Mouse (Mus musculus): ENCODE results near the gene Tubb4b.

The Tubb4b gene

GRCm38 (mm10) chr2:25223681-25224491, 616 bp downstream of the Tubb4b start:
- WGBS, result 2% methylated on average over 53 of the region's 53 CpGs

DNA sequence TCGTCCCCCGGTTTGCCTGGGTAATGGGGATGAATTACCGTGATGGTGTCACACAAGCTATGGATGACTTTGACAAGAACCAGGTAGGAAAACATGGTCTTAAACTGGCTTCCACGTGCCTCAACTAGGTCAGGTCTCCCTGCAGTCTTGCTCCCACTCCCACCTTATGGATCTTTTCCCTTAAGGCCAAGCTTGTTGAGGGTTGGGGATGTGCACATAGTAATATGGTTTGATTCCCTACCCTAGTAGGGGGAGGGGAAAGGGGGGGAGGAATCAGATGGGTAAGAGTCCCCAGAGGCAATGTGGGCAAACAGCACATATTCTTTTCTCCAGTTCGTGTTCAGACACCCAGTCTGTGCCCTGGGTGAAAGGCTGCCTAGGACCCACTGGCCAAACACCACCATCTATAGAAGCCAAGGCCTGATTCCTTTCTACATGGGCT, 3.1 kb downstream of the Tubb4b start:
- WGBS, result 77% methylated on average over 5 of the region's 5 CpGs

GRCm38 (mm10) chr2:25218445-25218844, 6.1 kb downstream of the Tubb4b start, which contains the start of gene Fam166a:
TSS of gene Fam166a (plus strand) at chr2:25218745.

DNA sequence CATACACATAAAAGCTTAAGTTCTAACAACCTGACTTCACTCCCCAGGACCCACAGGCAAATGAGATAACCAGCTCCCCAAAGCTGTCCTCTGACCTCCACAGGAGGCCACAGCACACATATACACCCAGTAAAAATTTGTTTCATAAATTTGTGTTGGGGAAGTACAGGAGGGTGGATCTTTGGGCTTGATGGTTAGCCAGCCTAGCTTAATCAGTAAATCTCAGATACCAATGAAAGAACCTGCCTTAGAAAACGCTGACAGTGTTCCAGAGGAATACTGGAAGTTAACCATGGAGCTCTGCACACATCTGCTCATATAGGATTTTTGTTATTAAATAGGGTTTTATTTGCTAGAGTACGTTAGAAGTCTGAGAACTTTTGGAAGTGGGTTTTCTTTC, 6.8 kb downstream of the Tubb4b start:
- 77% methylated on average over 2 of the region's 2 CpGs for WGBS

- WGBS, result 76% methylated on average over 3 of the region's 3 CpGs
Measured at GRCm38 (mm10) chr2:25214444-25214843, 10.1 kb downstream of the Tubb4b start, which contains the start of gene Stpg3. TSS of gene Stpg3 (minus strand) at chr2:25214637.

DNA sequence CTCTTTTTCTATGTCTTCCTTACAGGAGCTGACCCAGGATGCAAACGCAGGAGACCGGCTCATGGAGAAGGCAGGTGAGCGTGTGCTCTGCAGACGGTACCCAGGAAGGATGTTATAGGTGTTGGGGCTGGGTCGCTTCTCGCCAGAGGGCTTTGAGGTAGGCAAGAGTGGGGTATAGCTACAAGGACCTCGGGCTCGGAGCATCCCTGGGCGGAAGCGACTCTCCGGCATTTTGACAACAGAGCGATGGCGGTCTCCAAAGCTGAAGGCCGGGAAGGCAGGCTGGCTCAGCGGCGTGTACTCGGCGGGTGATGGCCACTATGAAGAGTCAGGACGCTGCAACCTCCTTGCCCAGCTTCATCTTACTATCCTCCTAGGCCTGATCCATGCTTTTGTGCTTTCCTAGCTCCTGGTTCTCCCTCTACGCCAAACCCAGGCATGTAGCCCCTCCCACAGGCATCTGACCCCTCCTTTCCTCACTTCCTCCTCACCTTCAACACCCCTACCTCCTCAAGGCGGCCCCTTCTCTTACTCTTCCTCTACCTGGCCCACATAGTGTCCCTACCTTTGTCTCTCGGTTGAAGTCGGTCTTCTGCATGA, 11.1 kb downstream of the Tubb4b start:
- 75% methylated on average over 23 of the region's 23 CpGs for WGBS

DNA sequence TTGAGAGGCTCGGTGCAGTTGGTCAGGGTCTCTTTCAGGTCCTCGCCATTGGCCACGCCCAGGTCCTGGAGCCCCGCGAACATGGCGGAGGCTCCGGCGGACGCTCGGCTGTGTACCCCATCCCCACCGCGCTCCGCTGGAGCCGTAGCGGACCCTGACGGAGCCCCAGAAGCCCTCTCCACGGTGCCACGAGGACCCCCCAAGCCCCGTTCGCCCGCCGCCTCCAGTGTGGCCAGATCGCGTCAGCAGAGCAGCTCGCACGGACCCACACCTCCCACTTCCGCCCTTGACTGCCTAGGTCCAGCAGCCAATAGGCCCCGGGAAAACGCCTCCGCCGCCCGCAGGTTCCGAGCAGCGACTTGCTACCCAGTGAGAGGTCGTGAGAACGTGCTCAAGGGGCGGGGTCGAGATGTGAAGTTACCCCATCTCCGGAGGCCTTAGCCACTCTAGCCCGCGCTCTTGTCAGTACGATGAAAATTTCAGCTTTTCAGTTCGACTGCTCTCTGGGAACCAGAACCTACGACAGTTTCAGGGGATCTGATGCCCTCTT, 13.3 kb downstream of the Tubb4b start, which contains the start of gene Nelfb:
Gene Nelfb (minus strand): TSS at position 369 of the 550 bp plus-strand sequence.
- WGBS, result under 1% methylated on average over 44 of the region's 44 CpGs

- under 1% methylated on average over 24 of the region's 24 CpGs for WGBS
Measured at GRCm38 (mm10) chr2:25210686-25211085, 13.8 kb downstream of the Tubb4b start.

DNA sequence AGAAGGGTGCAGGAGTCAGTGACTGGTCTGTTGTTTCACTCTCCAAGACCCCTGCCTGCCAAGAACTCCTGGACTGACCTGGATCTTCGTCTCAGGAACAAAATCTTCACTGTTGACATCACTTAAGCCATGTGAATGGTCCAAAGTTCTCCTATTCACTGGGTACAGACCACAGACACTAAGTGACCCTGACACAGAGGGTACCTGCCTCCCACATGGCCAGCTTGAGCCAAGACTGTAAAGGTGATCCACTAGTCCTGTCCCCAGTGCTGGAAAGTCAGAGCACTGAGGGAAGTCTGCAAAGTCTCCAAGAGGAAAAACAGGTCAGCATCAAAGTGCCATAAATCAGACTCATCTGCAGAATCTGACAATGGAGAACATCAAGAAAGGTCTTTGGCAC, 16.9 kb downstream of the Tubb4b start:
- WGBS, result 77% methylated on average over 1 of the region's 1 CpGs

- WGBS, result 53% methylated on average over 4 of the region's 4 CpGs
Measured at GRCm38 (mm10) chr2:25203631-25204214, 20.8 kb downstream of the Tubb4b start.

DNA sequence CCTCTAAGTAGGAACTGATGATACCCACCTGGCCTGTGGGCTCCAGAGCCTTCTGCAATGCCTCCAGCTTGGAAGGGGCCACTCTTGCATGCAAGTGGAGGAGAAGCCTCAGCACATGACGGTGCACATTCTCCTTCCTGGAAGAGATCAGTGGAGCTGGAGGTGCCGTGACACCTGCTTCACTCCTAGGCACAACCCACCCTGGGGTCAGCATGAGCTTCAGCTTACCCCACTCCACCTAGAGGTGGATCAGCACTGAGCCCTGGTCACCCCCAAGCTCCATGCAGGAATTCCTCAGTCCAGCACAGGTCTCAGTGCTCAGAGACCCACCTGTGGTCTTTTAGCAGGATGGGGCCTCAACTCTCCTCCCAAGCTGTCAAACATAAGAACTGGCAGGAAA, 23.9 kb downstream of the Tubb4b start:
- 91% methylated on average over 2 of the region's 2 CpGs for WGBS

DNA sequence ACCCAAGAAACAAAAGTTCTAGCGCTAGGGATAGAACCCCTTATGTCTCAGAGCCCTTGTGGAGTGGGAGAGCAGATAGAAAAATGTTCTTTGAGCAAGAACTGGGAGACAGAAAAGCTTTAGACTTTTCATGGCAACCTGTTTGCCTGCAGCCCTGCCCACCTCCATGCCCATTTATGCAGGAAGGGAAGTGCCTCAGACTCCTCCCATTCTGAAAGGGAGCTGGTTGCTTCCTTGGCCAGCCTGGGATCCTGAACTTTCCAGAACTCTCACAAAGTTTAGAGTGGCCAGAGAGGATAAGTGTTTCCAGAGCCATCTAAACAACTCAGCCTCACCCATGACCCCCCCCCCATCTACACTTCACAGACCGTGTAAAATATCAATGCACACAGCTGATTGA, 27.3 kb downstream of the Tubb4b start:
- 46% methylated on average over 2 of the region's 2 CpGs for WGBS

DNA sequence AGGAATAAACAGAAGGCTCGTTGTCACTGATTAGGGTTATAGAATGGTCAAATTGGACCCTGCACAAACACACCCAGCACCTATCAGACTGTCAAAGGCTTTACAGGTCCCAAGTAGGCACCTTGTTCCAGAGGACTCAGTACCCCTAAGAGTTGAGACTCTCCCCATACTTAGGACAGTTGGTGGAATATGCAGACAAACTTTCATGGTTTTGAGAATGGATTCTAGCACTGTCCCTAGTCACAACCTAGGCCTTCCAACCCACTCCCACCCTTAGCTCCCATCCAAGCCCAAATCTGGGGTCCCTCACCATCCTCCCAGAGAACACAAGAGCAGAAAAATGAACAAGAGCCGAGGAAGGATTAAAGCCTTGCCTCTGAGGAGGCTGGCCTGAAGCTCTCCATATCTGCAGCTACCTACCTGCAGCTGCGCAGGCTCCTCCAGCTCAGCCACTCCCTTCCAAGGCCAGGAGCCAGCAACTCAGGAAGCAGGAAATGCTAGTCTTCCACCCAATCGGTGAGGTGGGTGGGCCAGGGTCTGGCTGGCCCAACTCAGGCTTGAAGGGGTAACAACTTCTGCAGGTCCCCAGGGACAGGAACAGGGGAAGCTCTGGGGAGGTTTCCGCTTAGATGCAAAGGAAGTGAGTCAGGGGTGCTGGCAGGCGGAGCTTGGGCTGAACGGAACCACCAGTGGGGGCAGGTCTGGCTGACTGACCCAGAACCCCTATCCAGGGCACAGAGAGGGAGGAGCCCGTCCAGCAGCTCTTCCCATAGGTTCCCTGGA, 28.1 kb downstream of the Tubb4b start, which contains the start of gene Tor4a:
Gene Tor4a (minus strand): TSS at position 715 of the 783 bp plus-strand sequence.
- 49% methylated on average over 8 of the region's 8 CpGs for WGBS

DNA sequence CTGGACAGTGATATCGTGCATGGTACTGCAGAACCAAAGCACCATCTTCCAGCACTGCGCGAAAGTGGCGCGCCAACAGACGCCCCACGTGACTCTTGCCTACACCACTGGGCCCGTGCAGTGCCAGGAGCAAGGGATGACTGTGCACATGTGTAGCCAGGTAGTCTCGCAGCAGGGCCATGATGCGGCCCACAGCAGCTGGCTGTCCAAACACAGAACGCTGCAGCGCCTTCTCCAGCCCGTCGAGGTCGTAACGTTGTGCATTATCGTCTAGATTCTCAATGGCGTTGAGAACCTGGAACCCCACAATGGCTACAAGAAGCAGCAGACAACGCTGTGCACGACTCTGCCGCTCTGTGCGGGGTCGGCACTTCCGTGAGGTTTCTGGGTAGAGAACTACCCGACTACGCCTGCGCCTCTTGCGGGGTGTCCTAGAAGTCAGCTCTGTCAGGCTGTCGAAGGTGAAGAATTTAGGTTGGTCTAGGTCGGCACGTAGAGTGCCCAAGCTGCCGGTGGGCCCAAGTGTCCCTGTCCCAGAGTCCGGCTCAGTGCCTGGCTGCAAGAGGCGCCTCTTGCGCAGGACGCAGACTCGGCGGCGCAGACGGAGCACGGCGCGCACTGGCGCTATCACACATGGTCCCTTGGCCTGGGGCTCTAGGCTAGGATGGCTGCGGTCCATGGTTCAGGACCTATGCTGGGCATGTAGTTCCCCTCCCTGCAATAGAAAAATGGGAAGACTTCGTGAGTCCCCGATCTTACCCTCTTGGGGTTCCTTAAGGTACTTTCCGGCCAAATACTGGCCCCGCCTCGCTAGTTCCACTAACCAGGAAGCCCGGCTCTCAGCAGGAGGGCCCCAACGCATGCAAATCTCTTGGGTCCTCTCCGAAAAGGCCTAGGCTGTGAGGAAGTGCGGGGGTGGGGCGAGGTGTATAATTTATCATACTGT, 29.0 kb downstream of the Tubb4b start:
- 52% methylated on average over 55 of the region's 55 CpGs for WGBS

- WGBS, result 84% methylated on average over 17 of the region's 17 CpGs
Measured at GRCm38 (mm10) chr2:25194486-25195171, 29.9 kb downstream of the Tubb4b start.

- 70% methylated on average over 5 of the region's 5 CpGs for WGBS
Measured at GRCm38 (mm10) chr2:25194006-25194405, 30.5 kb downstream of the Tubb4b start.

DNA sequence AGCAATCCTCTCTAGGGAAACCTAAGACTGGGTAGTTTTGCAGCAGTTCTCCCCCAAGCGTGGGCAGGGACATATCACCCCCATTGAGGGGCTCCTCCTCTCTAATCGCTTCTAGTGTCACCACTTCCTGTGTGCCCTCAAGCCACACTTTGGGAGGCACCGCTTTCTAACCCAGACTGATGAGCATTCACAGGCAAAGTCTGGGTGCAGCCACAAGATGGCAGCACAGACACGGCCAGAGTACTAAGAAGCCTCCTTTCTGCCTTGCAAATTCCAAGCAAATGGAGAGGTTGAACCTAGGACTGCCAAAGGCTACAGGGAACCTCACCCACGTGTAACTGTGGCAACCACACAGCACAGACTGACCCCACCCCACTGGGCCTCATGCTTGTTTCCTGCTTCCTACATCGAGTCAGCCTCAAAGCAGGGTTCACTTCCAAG, 31.2 kb downstream of the Tubb4b start:
- WGBS, result 3% methylated on average over 6 of the region's 6 CpGs

- 87% methylated on average over 6 of the region's 6 CpGs for WGBS
Measured at GRCm38 (mm10) chr2:25187841-25188240, 36.7 kb downstream of the Tubb4b start.

DNA sequence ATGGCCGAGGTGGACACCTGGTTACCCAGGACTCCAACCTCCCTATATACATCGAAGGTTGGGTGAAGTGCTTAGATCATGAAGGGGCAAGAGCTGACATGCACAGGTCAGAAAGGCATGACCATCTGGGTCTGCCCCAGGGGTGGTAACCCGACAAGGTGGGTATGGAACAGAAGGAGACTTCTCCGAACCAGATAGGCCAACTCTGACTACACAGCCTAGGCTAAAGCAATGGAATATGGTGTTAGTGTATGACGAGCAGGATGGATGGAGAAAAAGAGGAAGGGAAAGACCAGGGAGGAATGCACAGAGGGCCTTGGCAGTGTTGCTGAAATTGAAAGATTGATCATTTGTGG, 37.9 kb downstream of the Tubb4b start:
- WGBS, result 56% methylated on average over 5 of the region's 5 CpGs

Measured in cerebral cortex, adult 2 months (tissue).